Mouse (Mus musculus): Measurements from ENCODE around the gene Atp6v0e2. TPM values are rescaled to one million over a fixed set of nuclear protein-coding genes. Genes with fewer than 3 reads are reported as not detected.
A peak's percentile ranks its signal among the peaks of the same experiment; 100 is the strongest.

The Atp6v0e2 gene
- 21.3 and 21.5 TPM in 2 replicates for polyA plus RNA-seq (2016; fragmentation: Nextera tagmentation; extraction: Ambion mirVana)

GRCm38 (mm10) chr6:48537105-48537954, at the start of gene Atp6v0e2:
TSS of gene Atp6v0e2 (plus strand) at chr6:48537615.
- 5% methylated on average over 38 of the region's 38 CpGs for WGBS

DNA sequence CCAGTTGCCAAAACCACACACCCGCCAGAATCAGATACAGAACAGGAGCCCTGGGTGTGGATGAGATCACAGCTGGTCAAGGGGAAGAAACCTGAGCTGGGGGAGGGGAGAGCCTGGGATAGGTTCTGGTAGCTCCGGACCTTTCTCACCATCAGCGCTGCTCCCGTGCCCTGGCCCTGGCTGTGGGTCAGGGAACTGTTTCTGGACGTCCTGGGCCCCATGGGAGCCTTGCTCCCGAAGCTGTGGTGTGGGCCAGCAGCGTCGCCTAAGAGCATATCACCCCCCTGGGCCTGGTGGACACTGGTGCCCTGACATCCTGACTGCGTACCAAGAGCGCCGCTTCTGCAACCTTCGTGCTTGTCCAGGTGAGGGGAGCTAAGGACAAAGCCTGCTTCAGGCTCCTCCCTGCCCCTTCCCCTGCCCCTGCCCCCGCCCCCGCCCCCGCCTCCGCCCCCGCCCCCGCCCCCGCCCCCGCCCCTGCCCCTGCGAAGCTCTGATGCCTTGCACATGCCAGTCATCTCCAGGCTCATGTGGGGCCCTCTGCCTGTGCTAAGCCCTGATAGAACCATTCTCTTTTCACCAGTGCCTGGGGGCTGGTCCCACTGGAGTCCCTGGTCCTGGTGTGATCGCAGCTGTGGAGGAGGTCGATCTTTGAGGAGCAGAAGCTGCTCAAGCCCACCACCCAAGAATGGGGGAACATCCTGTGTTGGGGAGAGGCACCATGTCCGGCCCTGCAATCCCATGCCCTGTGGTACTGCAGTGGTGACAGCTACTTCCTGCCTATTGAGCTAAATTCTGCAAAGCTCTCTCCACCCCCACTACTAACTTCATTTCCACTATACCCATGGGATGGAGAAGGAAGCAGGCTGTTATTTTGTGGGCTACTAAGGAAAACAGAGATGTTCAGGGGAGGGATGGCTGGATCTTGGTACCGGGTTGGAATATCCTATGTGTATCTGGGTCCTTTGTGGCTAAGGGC, 49.4 kb upstream of the Atp6v0e2 start:
- ATAC-seq (ENCODE audit: insufficient number of reproducible peaks, insufficient read depth, low FRiP score, low TSS enrichment), result peak; percentile 69; the same call in 1 of the 2 replicates
- Histone ChIP-seq H3K9ac (peak overlapping the region; percentile 68), H3K4me2 (replicated peaks) (peak overlapping the region; percentile 52), H3K27ac (peak overlapping the region; percentile 46; the same call in 1 of the 2 replicates), H3K4me3 (peak overlapping the region; percentile 32), H3K4me1 (peaks cover 18% of the 10 kb centered on the region), H3K9me3 (no peaks in the 10 kb centered on the region), H3K27me3 (no peaks in the 10 kb centered on the region; the same call in 1 of the 2 replicates), H3K36me3 (no peaks in the 10 kb centered on the region)
- WGBS, result 8% methylated on average over 21 of the region's 25 CpGs

More at GRCm38 (mm10) chr6:48537105-48537954, at the start of gene Atp6v0e2:
- Histone ChIP-seq H3K4me3 (peak within 1 kb of the TSS; percentile 42), H3K27ac (no peak within 1 kb of the TSS), H3K9me3 (no peaks in the 10 kb centered on the region), H3K9ac (peak within 1 kb of the TSS; percentile 60), H3K4me2 (replicated peaks) (peak within 1 kb of the TSS; percentile 71), H3K4me1 (peaks cover 25% of the 10 kb centered on the region), H3K27me3 (no peaks in the 10 kb centered on the region), H3K36me3 (peaks cover 12% of the 10 kb centered on the region; the same call in 1 of the 2 replicates)
- peak; percentile 78 for ATAC-seq (ENCODE audit: insufficient number of reproducible peaks, insufficient read depth, low FRiP score, low TSS enrichment)

DNA sequence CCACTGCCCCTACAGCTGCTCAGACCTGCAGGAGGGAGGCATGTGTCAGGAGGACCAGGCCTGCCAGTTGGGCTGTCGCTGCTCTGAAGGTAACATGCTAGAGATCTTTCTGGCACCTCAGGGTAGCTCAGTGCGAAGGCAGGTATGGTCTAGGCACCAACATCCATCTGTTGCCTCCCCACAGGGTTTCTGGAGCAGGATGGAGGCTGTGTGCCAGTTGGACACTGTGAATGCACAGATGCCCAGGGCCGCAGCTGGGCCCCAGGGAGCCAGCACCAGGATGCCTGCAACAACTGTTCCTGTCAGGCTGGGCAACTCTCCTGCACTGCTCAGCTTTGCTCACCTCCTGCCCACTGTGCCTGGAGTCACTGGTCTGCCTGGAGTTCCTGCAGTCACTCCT, 47.7 kb upstream of the Atp6v0e2 start:
- ATAC-seq (ENCODE audit: insufficient number of reproducible peaks, insufficient read depth, low FRiP score, low TSS enrichment), result no peak
- H3K4me1 ChIP-seq, result peaks cover 18% of the 10 kb centered on the region
- H3K4me3 ChIP-seq, result no peak overlapping the region
- WGBS, result 95% methylated on average over 3 of the region's 3 CpGs
- H3K9me3 ChIP-seq, result no peaks in the 10 kb centered on the region
- no peak overlapping the region for H3K4me2 ChIP-seq (replicated peaks)
- H3K27me3 ChIP-seq, result no peaks in the 10 kb centered on the region; the same call in 1 of the 2 replicates
- no peak overlapping the region for H3K9ac ChIP-seq
- H3K36me3 ChIP-seq, result no peaks in the 10 kb centered on the region
- H3K27ac ChIP-seq, result no peak overlapping the region

DNA sequence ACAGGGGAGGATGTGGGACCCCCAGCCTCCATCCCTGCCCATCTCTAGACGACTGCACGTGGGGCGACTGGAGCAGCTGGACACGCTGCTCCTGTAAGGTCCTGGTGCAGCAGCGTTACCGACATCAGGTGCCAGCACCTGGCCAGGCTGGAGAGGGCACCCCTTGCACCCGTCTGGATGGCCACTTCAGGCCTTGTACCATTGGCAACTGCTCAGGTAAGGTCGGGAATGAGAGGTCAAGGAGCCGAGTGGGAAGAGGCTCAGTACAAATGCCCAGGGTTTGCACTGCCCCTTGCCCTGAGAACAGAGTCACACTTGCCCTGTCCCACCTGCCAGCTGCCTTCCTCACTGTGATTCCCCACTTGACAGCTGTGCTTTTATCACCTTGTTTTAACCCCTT, 46.1 kb upstream of the Atp6v0e2 start:
- no peak overlapping the region for H3K27ac ChIP-seq
- no peak overlapping the region for H3K4me2 ChIP-seq (replicated peaks)
- H3K9me3 ChIP-seq, result no peaks in the 10 kb centered on the region
- no peak overlapping the region for H3K4me3 ChIP-seq
- H3K36me3 ChIP-seq, result no peaks in the 10 kb centered on the region
- 0 out of 2 replicates have a peak overlapping the region, but pooled peaks have one; percentile 5 for H3K9ac ChIP-seq
- H3K27me3 ChIP-seq, result no peaks in the 10 kb centered on the region; the same call in 1 of the 2 replicates
- peaks cover 18% of the 10 kb centered on the region for H3K4me1 ChIP-seq
- 72% methylated on average over 9 of the region's 9 CpGs for WGBS
- no peak for ATAC-seq (ENCODE audit: insufficient number of reproducible peaks, insufficient read depth, low FRiP score, low TSS enrichment)

- no peak overlapping the region for H3K9ac ChIP-seq
- H3K9me3 ChIP-seq, result no peaks in the 10 kb centered on the region
- no peak overlapping the region for H3K4me3 ChIP-seq
- no peaks in the 10 kb centered on the region; the same call in 1 of the 2 replicates for H3K27me3 ChIP-seq
- 15% methylated on average over 8 of the region's 8 CpGs for WGBS
- H3K4me2 ChIP-seq (replicated peaks), result no peak overlapping the region
- no peak for ATAC-seq (ENCODE audit: insufficient number of reproducible peaks, insufficient read depth, low FRiP score, low TSS enrichment)
- no peaks in the 10 kb centered on the region for H3K36me3 ChIP-seq
- H3K27ac ChIP-seq, result no peak overlapping the region
- peaks cover 6% of the 10 kb centered on the region; the same call in 1 of the 2 replicates for H3K4me1 ChIP-seq
These were observed 44.2 kb upstream of the Atp6v0e2 start for GRCm38 (mm10) chr6:48493136-48493730.

DNA sequence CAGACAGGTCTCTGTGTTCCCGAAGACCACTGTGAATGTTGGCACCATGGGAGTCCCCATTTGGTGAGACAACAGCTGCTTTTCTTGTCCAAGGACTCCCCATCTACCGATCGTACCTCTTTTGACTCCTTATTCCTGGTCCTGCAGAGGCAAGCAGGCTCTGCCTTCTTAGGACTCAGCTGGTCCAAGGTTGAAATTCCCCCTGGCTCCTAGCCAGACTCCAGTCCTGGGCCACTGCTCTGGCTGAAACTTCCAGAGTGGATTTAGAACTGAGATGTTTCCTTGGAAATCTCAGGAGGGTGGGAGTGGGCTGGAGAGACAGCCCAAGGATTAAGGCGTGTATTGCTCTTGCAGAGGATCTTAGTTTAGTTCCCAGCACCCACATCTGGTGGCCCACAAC, 39.9 kb upstream of the Atp6v0e2 start:
- Histone ChIP-seq H3K9me3 (no peaks in the 10 kb centered on the region), H3K4me3 (no peak overlapping the region), H3K36me3 (no peaks in the 10 kb centered on the region), H3K4me2 (replicated peaks) (no peak overlapping the region), H3K27ac (no peak overlapping the region), H3K9ac (no peak overlapping the region), H3K27me3 (no peaks in the 10 kb centered on the region), H3K4me1 (no peaks in the 10 kb centered on the region)
- 92% methylated on average over 4 of the region's 4 CpGs for WGBS
- no peak for ATAC-seq (ENCODE audit: insufficient number of reproducible peaks, insufficient read depth, low FRiP score, low TSS enrichment)

GRCm38 (mm10) chr6:48503847-48504240, 33.6 kb upstream of the Atp6v0e2 start:
- peak overlapping the region; percentile 68 for H3K4me2 ChIP-seq (replicated peaks)
- no peaks in the 10 kb centered on the region for H3K27me3 ChIP-seq
- no peak overlapping the region for H3K27ac ChIP-seq
- H3K4me1 ChIP-seq, result no peaks in the 10 kb centered on the region
- H3K4me3 ChIP-seq, result no peak overlapping the region
- no peak overlapping the region for H3K9ac ChIP-seq
- ATAC-seq (ENCODE audit: insufficient number of reproducible peaks, insufficient read depth, low FRiP score, low TSS enrichment), result peak; percentile 31; the same call in 1 of the 2 replicates
- no peaks in the 10 kb centered on the region for H3K9me3 ChIP-seq
- WGBS, result 11% methylated on average over 2 of the region's 2 CpGs
- no peaks in the 10 kb centered on the region for H3K36me3 ChIP-seq

GRCm38 (mm10) chr6:48504241-48504854, 33.1 kb upstream of the Atp6v0e2 start:
- peak; percentile 92 for ATAC-seq (ENCODE audit: insufficient number of reproducible peaks, insufficient read depth, low FRiP score, low TSS enrichment)
- Histone ChIP-seq H3K27me3 (no peaks in the 10 kb centered on the region), H3K27ac (0 out of 2 replicates have a peak overlapping the region, but pooled peaks have one; percentile 9), H3K9me3 (no peaks in the 10 kb centered on the region), H3K4me1 (no peaks in the 10 kb centered on the region), H3K36me3 (peaks cover 4% of the 10 kb centered on the region; the same call in 1 of the 2 replicates), H3K4me3 (peak overlapping the region; percentile 53), H3K9ac (peak overlapping the region; percentile 66), H3K4me2 (replicated peaks) (peak overlapping the region; percentile 68)
- WGBS, result under 1% methylated on average over 26 of the region's 26 CpGs

- WGBS, result 77% methylated on average over 4 of the region's 4 CpGs
- Histone ChIP-seq H3K4me2 (replicated peaks) (no peak overlapping the region), H3K4me1 (no peaks in the 10 kb centered on the region), H3K4me3 (no peak overlapping the region), H3K27me3 (no peaks in the 10 kb centered on the region), H3K36me3 (peaks cover 19% of the 10 kb centered on the region), H3K9me3 (no peaks in the 10 kb centered on the region), H3K9ac (no peak overlapping the region), H3K27ac (no peak overlapping the region)
- ATAC-seq (ENCODE audit: insufficient number of reproducible peaks, insufficient read depth, low FRiP score, low TSS enrichment), result no peak
These were observed 29.3 kb upstream of the Atp6v0e2 start for GRCm38 (mm10) chr6:48508087-48508486.

- Histone ChIP-seq H3K4me1 (no peaks in the 10 kb centered on the region), H3K4me3 (no peak overlapping the region), H3K4me2 (replicated peaks) (no peak overlapping the region), H3K27ac (no peak overlapping the region), H3K9me3 (no peaks in the 10 kb centered on the region), H3K27me3 (no peaks in the 10 kb centered on the region), H3K36me3 (peaks cover 42% of the 10 kb centered on the region), H3K9ac (no peak overlapping the region)
- ATAC-seq (ENCODE audit: insufficient number of reproducible peaks, insufficient read depth, low FRiP score, low TSS enrichment), result no peak
- WGBS, result 76% methylated on average over 4 of the region's 4 CpGs
These were observed 27.0 kb upstream of the Atp6v0e2 start for GRCm38 (mm10) chr6:48510426-48510825.

Data from embryonic facial prominence, embryonic 12.5 days (tissue).